8 mouse cellular contexts compared by ENCODE assay signal in the genomic region with DNA sequence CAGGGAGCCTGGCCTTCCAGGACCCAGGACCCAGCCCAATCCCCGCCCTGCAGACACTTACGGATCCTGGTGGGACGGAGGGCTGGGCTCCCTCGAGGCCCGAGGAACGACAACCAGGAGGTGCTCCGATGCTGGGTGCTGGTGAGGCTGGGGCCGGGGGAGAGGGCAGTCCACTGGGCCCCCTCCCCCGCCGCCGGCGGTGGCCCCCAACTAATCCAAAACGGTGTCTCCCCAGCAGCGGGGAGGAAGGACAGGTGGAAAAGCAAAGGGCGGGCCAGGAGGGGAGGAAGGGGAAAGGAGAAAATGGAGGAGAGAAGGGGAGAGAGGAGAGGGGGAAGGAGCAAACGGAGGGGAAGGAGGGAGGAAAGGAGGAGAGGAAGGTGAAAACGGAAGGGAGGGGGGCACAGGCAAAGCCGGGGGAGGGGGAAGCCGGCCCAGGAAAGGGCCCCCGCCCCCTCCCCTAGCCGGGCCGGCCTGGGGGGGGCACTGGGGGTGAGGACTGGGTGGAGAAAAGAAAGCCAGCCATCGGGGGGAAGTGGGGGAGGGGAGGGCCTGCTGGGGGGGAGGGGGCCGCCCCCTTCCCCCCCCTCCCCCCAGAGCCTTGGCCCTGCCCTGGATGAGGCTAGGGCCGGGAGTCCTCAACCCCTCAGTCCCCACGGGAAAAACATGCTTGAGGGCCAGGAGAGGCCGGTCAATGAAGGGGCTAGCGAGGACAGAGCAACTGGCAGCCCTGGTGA. TPM values are rescaled to one million over a fixed set of nuclear protein-coding genes. Genes with fewer than 3 reads are reported as not detected.
A peak's percentile ranks its signal among the peaks of the same experiment; 100 is the strongest.
DNase-seq lines count a peak whose midpoint lies in the region; ATAC-seq and TF ChIP-seq lines count a peak whose summit lies in the region.

A gene (minus strand): TSS at position 368 of the 737 bp plus-strand sequence.
A gene (plus strand): TSS at position 589 of the 737 bp plus-strand sequence.

- H3K27me3 ChIP-seq in heart, embryonic 11.5 days (ENCODE audit: control insufficient read depth, insufficient read depth, low read length), result no peaks in the 10 kb centered on the region
- H3K27me3 ChIP-seq in embryonic facial prominence, embryonic 11.5 days (ENCODE audit: control insufficient read depth, insufficient read depth, low read length), result no peaks in the 10 kb centered on the region
- no peaks in the 10 kb centered on the region for H3K27me3 ChIP-seq in intestine, embryonic 15.5 days (replicated peaks)
- no peaks in the 10 kb centered on the region; the same call in 1 of the 2 replicates for H3K27me3 ChIP-seq in liver, embryonic 16.5 days (ENCODE audit: control insufficient read depth, insufficient read depth, low read depth, low read length)
- H3K27me3 ChIP-seq in stomach, postnatal 0 days (ENCODE audit: control insufficient read depth, insufficient read depth, low read length), result no peaks in the 10 kb centered on the region

- 2% methylated on average over 25 of the region's 28 CpGs for WGBS in heart, embryonic 11.5 days (ENCODE audit: insufficient replicate concordance)
- whole genome bisulfite sequencing in embryonic facial prominence, embryonic 11.5 days, result under 1% methylated on average over 25 of the region's 28 CpGs
- whole genome bisulfite sequencing in intestine, embryonic 15.5 days, result 2% methylated on average over 26 of the region's 28 CpGs
- WGBS in liver, embryonic 16.5 days (ENCODE audit: insufficient replicate concordance), result 5% methylated on average over 24 of the region's 28 CpGs
- WGBS in stomach, postnatal 0 days, result 0% methylated on average over 24 of the region's 28 CpGs

- TF ChIP-seq CTCF in stomach, postnatal 0 days (IDR thresholded peaks at IDR 0.05; ENCODE audit: low read depth), result no peak

- H3K9me3 ChIP-seq in heart, embryonic 11.5 days (replicated peaks; ENCODE audit: control insufficient read depth, low read length), result no peaks in the 10 kb centered on the region
- no peaks in the 10 kb centered on the region for H3K9me3 ChIP-seq in embryonic facial prominence, embryonic 11.5 days (replicated peaks; ENCODE audit: control insufficient read depth, low read length)
- H3K9me3 ChIP-seq in intestine, embryonic 15.5 days, result no peaks in the 10 kb centered on the region
- no peaks in the 10 kb centered on the region for H3K9me3 ChIP-seq in liver, embryonic 16.5 days (replicated peaks; ENCODE audit: control insufficient read depth, low read length)
- H3K9me3 ChIP-seq in stomach, postnatal 0 days (ENCODE audit: control insufficient read depth, low read length), result no peaks in the 10 kb centered on the region

- DNase-seq in heart, postnatal 10 days, result no peak
- peak; percentile 36 for DNase-seq in Muller cell, postnatal 12 days (ENCODE audit: inconsistent ontology term)
- DNase-seq in embryonic facial prominence, embryonic 11.5 days (ENCODE audit: low spot score), result peak; percentile 28
- no peak for DNase-seq in stomach, postnatal 0 days (ENCODE audit: low spot score)
- no peak for DNase-seq in frontal cortex, postnatal 25 days (ENCODE audit: low spot score in 2 of 2)

- peak within 1 kb of the TSS; percentile 83 for H3K4me2 ChIP-seq in heart, embryonic 11.5 days
- H3K4me2 ChIP-seq in embryonic facial prominence, embryonic 11.5 days (ENCODE audit: low read depth, low read length), result peak within 1 kb of the TSS; percentile 96
- H3K4me2 ChIP-seq in intestine, embryonic 15.5 days (replicated peaks), result peak within 1 kb of the TSS; percentile 94
- peak within 1 kb of the TSS; percentile 83 for H3K4me2 ChIP-seq in liver, embryonic 16.5 days (ENCODE audit: low read depth, low read length)
- peak within 1 kb of the TSS; percentile 83 for H3K4me2 ChIP-seq in stomach, postnatal 0 days (replicated peaks; ENCODE audit: low read depth)

- peak within 1 kb of the TSS; percentile 70 for H3K4me3 ChIP-seq in heart, embryonic 11.5 days (ENCODE audit: low read depth, low read length)
- peak within 1 kb of the TSS; percentile 53 for H3K4me3 ChIP-seq in embryonic facial prominence, embryonic 11.5 days (ENCODE audit: low read depth, low read length)
- peak within 1 kb of the TSS; percentile 62 for H3K4me3 ChIP-seq in intestine, embryonic 15.5 days (replicated peaks)
- H3K4me3 ChIP-seq in liver, embryonic 16.5 days (ENCODE audit: low read depth, low read length), result peak within 1 kb of the TSS; percentile 58
- H3K4me3 ChIP-seq in stomach, postnatal 0 days (ENCODE audit: low read depth, low read length), result peak within 1 kb of the TSS; percentile 53

- H3K4me1 ChIP-seq in heart, embryonic 11.5 days (ENCODE audit: control insufficient read depth, insufficient read depth, low read length), result peaks cover 23% of the 10 kb centered on the region
- no peaks in the 10 kb centered on the region for H3K4me1 ChIP-seq in embryonic facial prominence, embryonic 11.5 days (ENCODE audit: control insufficient read depth, insufficient read depth, low read length)
- H3K4me1 ChIP-seq in intestine, embryonic 15.5 days (replicated peaks), result peaks cover 27% of the 10 kb centered on the region
- H3K4me1 ChIP-seq in liver, embryonic 16.5 days (ENCODE audit: control insufficient read depth, low read depth, low read length), result peaks cover 37% of the 10 kb centered on the region
- 0 out of 2 replicates have a peak, but pooled peaks cover 2% of the 10 kb centered on the region for H3K4me1 ChIP-seq in stomach, postnatal 0 days (replicated peaks; ENCODE audit: control insufficient read depth, insufficient read depth)

- no peak for TF ChIP-seq EP300 in stomach, postnatal 0 days (optimal IDR thresholded peaks at IDR 0.05)

- H3K36me3 ChIP-seq in heart, embryonic 11.5 days (ENCODE audit: control insufficient read depth, insufficient read depth, low read length), result peaks cover 7% of the 10 kb centered on the region
- H3K36me3 ChIP-seq in embryonic facial prominence, embryonic 11.5 days (replicated peaks; ENCODE audit: control insufficient read depth, insufficient read depth, low read depth, low read length), result no peaks in the 10 kb centered on the region; the same call in 1 of the 2 replicates
- peaks cover 9% of the 10 kb centered on the region; the same call in 1 of the 2 replicates for H3K36me3 ChIP-seq in intestine, embryonic 15.5 days
- no peaks in the 10 kb centered on the region for H3K36me3 ChIP-seq in liver, embryonic 16.5 days (ENCODE audit: control insufficient read depth, insufficient read depth)
- peaks cover 3% of the 10 kb centered on the region; the same call in 1 of the 2 replicates for H3K36me3 ChIP-seq in stomach, postnatal 0 days (ENCODE audit: control insufficient read depth, insufficient read depth, low read length)

- no peak for ATAC-seq in heart, embryonic 11.5 days (replicated peaks; ENCODE audit: insufficient number of reproducible peaks, low FRiP score, low TSS enrichment)
- ATAC-seq in embryonic facial prominence, embryonic 11.5 days (replicated peaks; ENCODE audit: insufficient number of reproducible peaks, low FRiP score, low TSS enrichment, low read depth), result no peak
- ATAC-seq in intestine, embryonic 15.5 days, result no peak; the same call in 1 of the 2 replicates
- no peak for ATAC-seq in liver, embryonic 16.5 days (ENCODE audit: low read depth)
- no peak for ATAC-seq in stomach, postnatal 0 days (ENCODE audit: low FRiP score, low TSS enrichment)

- peak within 1 kb of the TSS; percentile 80 for H3K27ac ChIP-seq in heart, embryonic 11.5 days (ENCODE audit: low read depth, low read length)
- H3K27ac ChIP-seq in embryonic facial prominence, embryonic 11.5 days (replicated peaks; ENCODE audit: low read depth, low read length), result peak within 1 kb of the TSS; percentile 84
- peak within 1 kb of the TSS; percentile 82 for H3K27ac ChIP-seq in intestine, embryonic 15.5 days
- no peak within 1 kb of the TSS; the same call in 1 of the 2 replicates for H3K27ac ChIP-seq in liver, embryonic 16.5 days (ENCODE audit: low read length)
- H3K27ac ChIP-seq in stomach, postnatal 0 days (replicated peaks), result peak within 1 kb of the TSS; percentile 45; the same call in 1 of the 2 replicates

- intact Hi-C loops in heart, postnatal 10 days (cut with DNase I), result no loop called here

- peak within 1 kb of the TSS; percentile 80 for H3K9ac ChIP-seq in heart, embryonic 11.5 days (ENCODE audit: low read depth, low read length)
- peak within 1 kb of the TSS; percentile 87 for H3K9ac ChIP-seq in embryonic facial prominence, embryonic 11.5 days (replicated peaks; ENCODE audit: low read length)
- H3K9ac ChIP-seq in intestine, embryonic 15.5 days, result peak within 1 kb of the TSS; percentile 70
- peak within 1 kb of the TSS; percentile 59 for H3K9ac ChIP-seq in liver, embryonic 16.5 days (ENCODE audit: low read depth, low read length)
- peak within 1 kb of the TSS; percentile 74 for H3K9ac ChIP-seq in stomach, postnatal 0 days (ENCODE audit: low read length)

RNA-seq across cellular contexts. Expression of the first gene that starts in this region (rescaled TPM):
- polyA plus RNA-seq in heart, embryonic 11.5 days (2014; fragmentation: Nextera tagmentation; extraction: Ambion mirVana), result 5.7 and 8.1 TPM in 2 replicates
- 1 to 10 TPM; 9.0 to 9.5 TPM for total RNA-seq in heart, postnatal 10 days (2021)
- polyA plus RNA-seq in embryonic facial prominence, embryonic 11.5 days (2014; fragmentation: Nextera tagmentation; extraction: Ambion mirVana), result 5.7 and 7.5 TPM in 2 replicates
- polyA plus RNA-seq in intestine, embryonic 15.5 days (2015; fragmentation: Nextera tagmentation; extraction: Ambion mirVana), result 3.3 and 3.7 TPM in 2 replicates
- 0.76 and 0.92 TPM in 2 replicates for polyA plus RNA-seq in liver, embryonic 16.5 days (2015; fragmentation: Nextera tagmentation; extraction: Ambion mirVana)
- 1.7 and 2.2 TPM in 2 replicates for polyA plus RNA-seq in stomach, postnatal 0 days (2015; fragmentation: Nextera tagmentation; extraction: Ambion mirVana)

RNA-seq across cellular contexts. Expression of the second gene that starts in this region (rescaled TPM):
- polyA plus RNA-seq in heart, embryonic 11.5 days (2014; fragmentation: Nextera tagmentation; extraction: Ambion mirVana), result 14.9 and 15.7 TPM in 2 replicates
- total RNA-seq in heart, postnatal 10 days (2021), result 10 to 100 TPM; 12.1 to 13.6 TPM
- polyA plus RNA-seq in embryonic facial prominence, embryonic 11.5 days (2014; fragmentation: Nextera tagmentation; extraction: Ambion mirVana), result 17.2 and 22.0 TPM in 2 replicates
- 24.7 and 25.3 TPM in 2 replicates for polyA plus RNA-seq in intestine, embryonic 15.5 days (2015; fragmentation: Nextera tagmentation; extraction: Ambion mirVana)
- polyA plus RNA-seq in liver, embryonic 16.5 days (2015; fragmentation: Nextera tagmentation; extraction: Ambion mirVana), result 8.1 and 10.4 TPM in 2 replicates
- 12.1 and 12.9 TPM in 2 replicates for polyA plus RNA-seq in stomach, postnatal 0 days (2015; fragmentation: Nextera tagmentation; extraction: Ambion mirVana)

Comparison
In these comparisons a context has a peak if more than half of its experiments do, and no peak if none do; other contexts are left out.
1. DNase-seq: peak in Muller cell, postnatal 12 days (single experiment) and embryonic facial prominence, embryonic 11.5 days (single experiment); none in heart, postnatal 10 days (0 of 2), stomach, postnatal 0 days (single experiment) and frontal cortex, postnatal 25 days (0 of 2).
2. Peak in every context shown above with its lines, with median percentiles within 50 percentile points of each other: H3K4me2 ChIP-seq, H3K4me3 ChIP-seq and H3K9ac ChIP-seq.